Mouse (Mus musculus) myocyte (in vitro differentiated cells): ENCODE data around the gene Kpna3. TPM values are rescaled to one million over a fixed set of nuclear protein-coding genes. Genes with fewer than 3 reads are reported as not detected.

Experiments used
- H3K27me3 ChIP-seq: one replicate; pipeline ENCODE4 v1.6.1; 2011; ENCODE audit not compliant: control insufficient read depth, insufficient read depth, insufficient read length
- H3K36me3 ChIP-seq: one replicate; pipeline ENCODE4 v1.6.1; 2011; ENCODE audit not compliant: control insufficient read depth, insufficient read depth
- H3K4me2 ChIP-seq: one replicate; pipeline ENCODE4 v1.6.1; 2011; ENCODE audit warnings: low read depth, control low read depth
- H3K4me3 ChIP-seq: one replicate; pipeline ENCODE4 v1.5.1; 2011; ENCODE audit warnings: mild to moderate bottlenecking, control low read depth, moderate library complexity
- H3K79me2 ChIP-seq: one replicate; pipeline ENCODE4 v1.6.1; 2011; ENCODE audit not compliant: control insufficient read depth, insufficient read depth
- H3ac ChIP-seq: one replicate; pipeline ENCODE4 v1.6.1; 2011; ENCODE audit not compliant: control insufficient read depth, insufficient read length
- CEBPB ChIP-seq: IDR thresholded peaks from 2 replicates; pipeline ENCODE4 v1.6.1; 2011; ENCODE audit warnings: mild to moderate bottlenecking, moderate library complexity; ENCODE audit not compliant: poor library complexity, insufficient read depth, severe bottlenecking
- E2F4 ChIP-seq: IDR thresholded peaks from one replicate; pipeline ENCODE4 v1.6.1; 2011; ENCODE audit warnings: mild to moderate bottlenecking, control low read depth, moderate library complexity; ENCODE audit not compliant: insufficient read depth
- MAX ChIP-seq: IDR thresholded peaks from one replicate; pipeline ENCODE4 v1.6.1; 2011; ENCODE audit warnings: low read depth, mild to moderate bottlenecking, control low read depth
- MYOD1 ChIP-seq, 3 experiments: IDR thresholded peaks; one replicate each; pipeline ENCODE4 v1.6.1; 2011; ENCODE audit warnings: control low read depth in 2 of 3, low read depth in 2 of 3, mild to moderate bottlenecking in 2 of 3, moderate library complexity in 1 of 3; ENCODE audit not compliant: insufficient read length in 2 of 3, control insufficient read depth in 1 of 3
- MYOG ChIP-seq, 3 experiments: IDR thresholded peaks; one replicate each; pipeline ENCODE4 v1.6.1; 2011; ENCODE audit warnings: control low read depth in 2 of 3, low read depth in 2 of 3, mild to moderate bottlenecking in 2 of 3; ENCODE audit not compliant: insufficient read length in 2 of 3, control insufficient read depth in 1 of 3, insufficient read depth in 1 of 3
- POLR2A ChIP-seq: IDR thresholded peaks from one replicate; pipeline ENCODE4 v1.6.1; 2011; ENCODE audit warnings: low read depth, mild to moderate bottlenecking, control low read depth, moderate library complexity; ENCODE audit not compliant: insufficient read length
- POLR2AphosphoS2 ChIP-seq: IDR thresholded peaks from one replicate; pipeline ENCODE4 v1.6.1; 2011; ENCODE audit warnings: low read depth, control low read depth; ENCODE audit not compliant: insufficient read length
- REST ChIP-seq: IDR thresholded peaks from one replicate; pipeline ENCODE4 v1.6.1; 2011; ENCODE audit warnings: mild to moderate bottlenecking, control low read depth, moderate library complexity; ENCODE audit not compliant: insufficient read depth, insufficient read length
- SRF ChIP-seq: IDR thresholded peaks from one replicate; pipeline ENCODE4 v1.6.1; 2011; ENCODE audit warnings: low read depth; ENCODE audit not compliant: control insufficient read depth, insufficient read length
- TCF12 ChIP-seq: IDR thresholded peaks from one replicate; pipeline ENCODE4 v1.6.1; 2011; ENCODE audit warnings: mild to moderate bottlenecking, control low read depth; ENCODE audit not compliant: poor library complexity, insufficient read depth, severe bottlenecking
- TCF3 ChIP-seq: IDR thresholded peaks from one replicate; pipeline ENCODE4 v1.6.1; 2011; ENCODE audit warnings: low read depth, control low read depth; ENCODE audit not compliant: insufficient read length
- USF1 ChIP-seq: IDR thresholded peaks from one replicate; pipeline ENCODE4 v1.6.1; 2011; ENCODE audit warnings: low read depth, mild to moderate bottlenecking, control low read depth, moderate library complexity
- polyA plus RNA-seq: library from polyadenylated mRNA; unstranded; fragments of >200 nt; fragmentation: generic; extraction: Trizol; gene quantifications from one replicate; pipeline ENCODE4 v1.2.1, GENCODE M21; 2012; ENCODE audit warnings: missing spikeins

Kpna3 gene
- polyA plus RNA-seq, 1 experiment: 13.7 TPM

DNA sequence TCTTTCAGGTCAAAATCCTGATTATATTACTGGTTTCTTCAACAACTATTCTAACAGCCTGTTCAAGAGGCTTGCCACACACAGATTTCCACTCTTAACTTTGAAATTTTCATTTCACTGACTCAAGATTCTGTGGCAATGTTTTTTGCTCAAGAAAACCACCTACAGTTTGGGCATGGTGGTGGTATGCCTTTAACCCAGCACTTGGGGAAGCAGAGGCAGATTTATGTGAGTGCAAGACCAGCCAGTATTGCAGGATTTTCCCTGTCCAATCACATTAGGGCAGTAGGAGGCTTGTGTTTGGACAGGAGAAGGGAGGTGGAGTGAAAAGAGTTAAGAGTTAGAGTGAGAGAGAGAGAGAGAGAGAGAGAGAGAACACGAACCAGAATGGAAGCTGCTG lies 24.9 kb downstream of the Kpna3 start:
- Histone ChIP-seq H3K36me3 (no peaks in the 10 kb centered on the region), H3K4me3 (no peak overlapping the region), H3ac (no peak overlapping the region), H3K79me2 (peaks cover 96% of the 10 kb centered on the region), H3K4me2 (no peak overlapping the region), H3K27me3 (no peaks in the 10 kb centered on the region)
- no peak for TF ChIP-seq E2F4
- TF ChIP-seq POLR2A: no peak
- no peak for TF ChIP-seq SRF
- TF ChIP-seq MAX: no peak
- no peak for TF ChIP-seq REST
- TF ChIP-seq TCF12: no peak
- TF ChIP-seq USF1: no peak
- TF ChIP-seq CEBPB: no peak
- no peak for TF ChIP-seq MYOD1 (IDR thresholded peaks at IDR 0.05; ENCODE audit: control insufficient read depth in 1 of 3, insufficient read length in 2 of 3, low read depth in 2 of 3)
- no peak for TF ChIP-seq MYOG (IDR thresholded peaks at IDR 0.05; ENCODE audit: control insufficient read depth in 1 of 3, insufficient read depth in 1 of 3, insufficient read length in 2 of 3, low read depth in 2 of 3)
- TF ChIP-seq POLR2AphosphoS2: no peak
- TF ChIP-seq TCF3: no peak

DNA sequence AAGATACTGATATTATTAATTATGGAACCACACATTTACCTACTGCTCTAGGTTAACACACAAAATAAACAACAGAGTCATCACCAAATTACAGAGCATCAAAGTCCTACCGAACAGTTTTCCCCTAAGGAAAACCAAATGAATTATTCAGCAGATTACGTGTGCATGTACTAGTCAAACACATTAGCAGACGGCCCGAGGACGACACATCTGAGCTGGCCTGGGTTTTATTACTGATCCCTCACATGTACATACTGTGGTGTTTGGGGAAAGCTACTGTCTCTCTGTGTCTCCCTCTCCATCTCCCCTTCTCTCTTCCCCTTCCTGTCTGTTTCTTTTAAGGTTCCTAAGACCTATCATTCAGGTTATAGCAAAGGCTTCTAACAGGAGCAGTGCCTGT lies 25.5 kb downstream of the Kpna3 start:
- Histone ChIP-seq H3K36me3 (no peaks in the 10 kb centered on the region), H3K4me2 (no peak overlapping the region), H3K79me2 (peaks cover 94% of the 10 kb centered on the region), H3K27me3 (no peaks in the 10 kb centered on the region), H3ac (no peak overlapping the region), H3K4me3 (no peak overlapping the region)
- TF ChIP-seq MAX: no peak
- no peak for TF ChIP-seq CEBPB
- no peak for TF ChIP-seq POLR2A
- TF ChIP-seq POLR2AphosphoS2: no peak
- TF ChIP-seq MYOG (IDR thresholded peaks at IDR 0.05; ENCODE audit: control insufficient read depth in 1 of 3, insufficient read depth in 1 of 3, insufficient read length in 2 of 3, low read depth in 2 of 3): no peak
- no peak for TF ChIP-seq MYOD1 (IDR thresholded peaks at IDR 0.05; ENCODE audit: control insufficient read depth in 1 of 3, insufficient read length in 2 of 3, low read depth in 2 of 3)
- TF ChIP-seq TCF3: no peak
- TF ChIP-seq SRF: no peak
- TF ChIP-seq E2F4: no peak
- no peak for TF ChIP-seq TCF12
- no peak for TF ChIP-seq USF1
- TF ChIP-seq REST: no peak

DNA sequence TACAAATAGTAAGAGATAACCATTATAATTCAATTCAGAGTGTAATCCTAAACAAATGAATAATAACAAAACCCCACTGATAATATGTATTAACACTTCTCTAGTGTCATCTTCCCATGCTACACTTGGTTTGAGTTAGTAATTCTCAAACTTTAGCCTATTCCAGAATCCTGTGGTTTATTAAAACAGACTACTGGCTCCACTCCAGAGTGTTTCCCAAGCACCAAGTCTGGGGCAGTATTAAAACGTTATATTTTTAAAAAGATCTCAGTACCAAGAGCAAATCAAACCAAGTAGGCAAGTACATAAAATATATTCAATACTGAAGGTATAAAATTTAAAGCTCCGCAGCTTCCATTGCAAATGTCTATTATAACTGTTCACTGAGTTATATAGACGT lies 26.0 kb downstream of the Kpna3 start:
- no peak overlapping the region for H3ac ChIP-seq
- 0 out of 2 replicates have a peak, but pooled peaks have one; percentile 19 for TF ChIP-seq CEBPB
- no peak for TF ChIP-seq REST
- H3K79me2 ChIP-seq: peaks cover 94% of the 10 kb centered on the region
- no peaks in the 10 kb centered on the region for H3K36me3 ChIP-seq
- peak overlapping the region; percentile 36 for H3K4me2 ChIP-seq
- no peaks in the 10 kb centered on the region for H3K27me3 ChIP-seq
- H3K4me3 ChIP-seq: no peak overlapping the region

DNA sequence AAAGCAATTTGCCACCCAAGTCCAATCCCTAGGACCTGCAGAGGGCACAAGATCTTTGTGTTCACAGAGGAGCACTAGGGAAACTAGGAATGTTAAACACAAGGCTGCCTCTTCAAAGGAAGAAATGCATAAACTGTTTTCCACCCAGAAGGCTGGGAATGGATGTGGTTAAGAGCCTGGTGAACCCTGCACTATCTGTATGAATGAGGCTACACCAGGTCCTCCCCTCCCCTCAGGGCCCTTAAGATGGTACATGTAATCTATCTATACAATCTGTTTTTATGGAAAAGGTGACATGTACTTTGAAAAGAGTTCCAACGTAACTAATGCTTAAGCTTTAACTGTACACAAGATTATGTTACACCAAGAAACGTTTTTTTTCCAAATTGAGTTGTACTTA lies 29.7 kb downstream of the Kpna3 start:
- Histone ChIP-seq H3K79me2 (peaks cover 95% of the 10 kb centered on the region), H3K4me2 (no peak overlapping the region)

DNA sequence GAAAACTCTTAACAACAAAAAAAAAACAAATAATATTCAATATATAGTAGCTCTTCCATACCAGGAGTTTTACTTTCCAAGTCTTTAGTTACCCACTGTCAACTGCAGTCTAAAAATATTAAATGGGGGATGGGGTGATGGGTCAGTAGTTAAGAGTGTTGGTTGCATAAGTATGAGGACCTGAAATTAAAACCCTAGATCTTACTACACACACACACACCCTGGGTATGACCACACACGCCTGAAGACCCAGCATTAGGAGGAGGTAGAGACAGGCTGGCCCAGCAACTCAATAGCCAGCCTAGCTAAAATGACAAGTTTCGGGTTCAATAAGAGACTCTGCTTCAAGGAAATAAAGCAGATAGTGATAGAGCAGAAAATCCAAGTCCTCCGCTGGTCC lies 32.6 kb downstream of the Kpna3 start:
- Histone ChIP-seq H3K79me2 (peaks cover 82% of the 10 kb centered on the region), H3ac (no peak overlapping the region), H3K4me2 (no peak overlapping the region), H3K27me3 (no peaks in the 10 kb centered on the region), H3K4me3 (no peak overlapping the region), H3K36me3 (no peaks in the 10 kb centered on the region)
- TF ChIP-seq POLR2A (no peak), SRF (no peak), USF1 (no peak), CEBPB (no peak), MAX (no peak), MYOD1 (IDR thresholded peaks at IDR 0.05; ENCODE audit: control insufficient read depth in 1 of 3, insufficient read length in 2 of 3, low read depth in 2 of 3) (no peak), TCF3 (no peak), TCF12 (no peak), REST (no peak)

More for the DNA sequence above, 29.7 kb downstream of the Kpna3 start:
- H3ac ChIP-seq: no peak overlapping the region
- no peaks in the 10 kb centered on the region for H3K36me3 ChIP-seq
- TF ChIP-seq USF1 (no peak), CEBPB (no peak)
- H3K4me3 ChIP-seq: no peak overlapping the region
- H3K27me3 ChIP-seq: no peaks in the 10 kb centered on the region
